Mouse (Mus musculus): ENCODE results near the gene Slc30a1.

The Slc30a1 gene

GRCm38 (mm10) chr1:191906571-191907430 is at the start of gene Slc30a1:
Gene Slc30a1 (plus strand): TSS chr1:191906767.
- DNase-seq, result peak; percentile 99

- no peak for DNase-seq
Observed at GRCm38 (mm10) chr1:191856886-191857651, 49.5 kb upstream of the Slc30a1 start.

- no peak for DNase-seq
Observed at GRCm38 (mm10) chr1:191858136-191858535, 48.4 kb upstream of the Slc30a1 start.

GRCm38 (mm10) chr1:191859847-191860246 is 46.7 kb upstream of the Slc30a1 start:
- no peak for DNase-seq

GRCm38 (mm10) chr1:191861247-191861646 is 45.3 kb upstream of the Slc30a1 start:
- no peak for DNase-seq

GRCm38 (mm10) chr1:191863833-191864550 is 42.6 kb upstream of the Slc30a1 start:
- DNase-seq, result no peak

- no peak for DNase-seq
Observed at GRCm38 (mm10) chr1:191864551-191865027, 42.0 kb upstream of the Slc30a1 start.

GRCm38 (mm10) chr1:191872076-191872710 is 34.4 kb upstream of the Slc30a1 start:
- DNase-seq, result no peak

- no peak for DNase-seq
Observed at GRCm38 (mm10) chr1:191875006-191875405, 31.6 kb upstream of the Slc30a1 start.

GRCm38 (mm10) chr1:191875683-191876305 is 30.8 kb upstream of the Slc30a1 start:
- DNase-seq, result no peak

GRCm38 (mm10) chr1:191877681-191878080 is 28.9 kb upstream of the Slc30a1 start:
- no peak for DNase-seq

GRCm38 (mm10) chr1:191878518-191878921 is 28.0 kb upstream of the Slc30a1 start:
- no peak for DNase-seq

GRCm38 (mm10) chr1:191880247-191880646 is 26.3 kb upstream of the Slc30a1 start:
- DNase-seq, result no peak

- DNase-seq, result no peak
Observed at GRCm38 (mm10) chr1:191880921-191881609, 25.5 kb upstream of the Slc30a1 start.

- no peak for DNase-seq
Observed at GRCm38 (mm10) chr1:191881663-191882062, 24.9 kb upstream of the Slc30a1 start.

GRCm38 (mm10) chr1:191882474-191883206 is 23.9 kb upstream of the Slc30a1 start:
- no peak for DNase-seq

- DNase-seq, result no peak
Observed at GRCm38 (mm10) chr1:191883654-191884053, 22.9 kb upstream of the Slc30a1 start.

- no peak for DNase-seq
Observed at GRCm38 (mm10) chr1:191891912-191892311, 14.7 kb upstream of the Slc30a1 start.

GRCm38 (mm10) chr1:191894386-191894785 is 12.2 kb upstream of the Slc30a1 start:
- peak; percentile 35 for DNase-seq

- DNase-seq, result no peak
Observed at GRCm38 (mm10) chr1:191894857-191895256, 11.7 kb upstream of the Slc30a1 start.

Measured in lung, postnatal 14 days (tissue).